Mouse (Mus musculus) stomach, embryonic 16.5 days (tissue): ENCODE measurements around the gene Abi3bp. TPM values are rescaled to one million over a fixed set of nuclear protein-coding genes. Genes with fewer than 3 reads are reported as not detected.

Experiments used
- ATAC-seq: fragments of 200-750 bp; cut with Nextera tagmentation; 2 replicates; pipeline ENCODE4 v1.8.0; 2017; ENCODE audit warnings: moderate number of reproducible peaks, moderate TSS enrichment; ENCODE audit not compliant: insufficient read depth, low FRiP score
- H3K27ac ChIP-seq: fragments of 300-500 bp; sonication (generic); 2 replicates; pipeline ENCODE4 v1.5.1; 2014; ENCODE audit warnings: low read length
- H3K27me3 ChIP-seq: fragments of 300-500 bp; sonication (generic); 2 replicates; pipeline ENCODE4 v1.6.1; 2014; ENCODE audit warnings: low read length, control low read depth, mixed read lengths; ENCODE audit not compliant: control insufficient read depth, insufficient read depth
- H3K36me3 ChIP-seq: fragments of 300-500 bp; sonication (generic); 2 replicates; pipeline ENCODE4 v1.6.1; 2014; ENCODE audit warnings: low read length; ENCODE audit not compliant: control insufficient read depth, insufficient read depth
- H3K4me1 ChIP-seq: fragments of 300-500 bp; sonication (generic); 2 replicates; pipeline ENCODE4 v1.6.1; 2014; ENCODE audit warnings: low read length, control low read depth, mixed read lengths; ENCODE audit not compliant: control insufficient read depth, insufficient read depth
- H3K4me2 ChIP-seq: fragments of 300-500 bp; sonication (generic); 2 replicates; pipeline ENCODE4 v1.6.1; 2014; ENCODE audit warnings: low read depth, low read length, mixed read lengths
- H3K4me3 ChIP-seq: fragments of 300-500 bp; sonication (generic); replicated peaks from 2 replicates; pipeline ENCODE4 v1.5.1; 2014; ENCODE audit warnings: mild to moderate bottlenecking, low read length
- H3K9ac ChIP-seq: fragments of 300-500 bp; sonication (generic); 2 replicates; pipeline ENCODE4 v1.6.1; 2014; ENCODE audit warnings: low read length
- H3K9me3 ChIP-seq: fragments of 300-500 bp; sonication (generic); replicated peaks from 2 replicates; pipeline ENCODE4 v1.6.1; 2016; ENCODE audit warnings: low read length, control low read depth; ENCODE audit not compliant: control insufficient read depth
- WGBS: fragments of 180-500 bp; shearing (Covaris S2); extraction: QIAGEN DNeasy Blood & Tissue Kit; methylation state at CpG from one replicate; pipeline ENCODE4 v1.1.7; 2014; 5-methylcytosine and 5-hydroxymethylcytosine counted together
- polyA plus RNA-seq: library from polyadenylated mRNA; unstranded; fragments of >200 nt; fragmentation: Nextera tagmentation; extraction: Ambion mirVana; gene quantifications from 2 replicates; pipeline ENCODE4 v1.2.1, GENCODE M21; 2015

Gene Abi3bp
- polyA plus RNA-seq, 1 experiment from 2014 or later, result 37.7 TPM

DNA sequence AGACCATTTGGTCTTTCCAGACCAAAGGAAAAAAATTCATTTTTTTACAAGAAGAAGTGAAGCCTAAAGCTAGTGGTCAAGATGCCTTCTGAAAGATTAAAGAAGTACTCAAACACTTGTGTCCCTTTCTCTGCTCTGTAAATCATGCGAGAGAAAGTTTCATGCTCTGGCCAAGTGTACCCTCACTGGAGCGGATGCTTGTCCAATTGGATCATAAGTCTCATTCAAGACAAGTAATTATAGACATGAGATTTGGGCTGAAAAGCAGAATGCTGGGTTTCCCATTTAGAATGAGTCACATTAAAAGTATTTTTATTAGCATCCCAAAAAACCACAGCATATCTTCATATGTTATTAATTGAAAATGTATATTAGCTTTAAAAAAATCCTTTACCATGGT is 4.5 kb upstream of the Abi3bp start:
- no peak for ATAC-seq
- no peaks in the 10 kb centered on the region for H3K9me3 ChIP-seq
- WGBS, result 85% methylated on average over 2 of the region's 2 CpGs

DNA sequence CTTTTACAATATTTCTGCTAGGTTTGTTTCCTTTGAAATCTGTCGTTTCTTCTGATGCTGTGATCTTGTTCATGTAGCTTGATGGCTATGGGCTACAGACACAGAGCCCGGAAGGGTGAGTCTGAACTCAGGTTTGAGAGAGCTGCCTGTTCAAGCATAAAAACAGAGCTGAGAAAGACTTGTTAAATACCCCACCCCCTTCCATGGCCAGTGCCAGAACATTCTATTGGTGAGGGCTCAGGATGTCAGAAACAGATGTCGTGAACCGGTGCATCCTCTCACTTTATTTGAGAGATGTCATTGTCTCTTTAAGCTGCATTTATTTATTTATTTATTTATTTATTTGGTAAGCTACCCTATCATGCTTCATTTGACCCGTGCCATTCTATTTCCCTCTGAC is 2.0 kb upstream of the Abi3bp start:
- no peaks in the 10 kb centered on the region for H3K9me3 ChIP-seq
- no peaks in the 10 kb centered on the region for H3K27me3 ChIP-seq
- no peak overlapping the region for H3K4me3 ChIP-seq
- H3K4me2 ChIP-seq, result no peak overlapping the region
- no peak for ATAC-seq
- no peak overlapping the region for H3K9ac ChIP-seq
- H3K4me1 ChIP-seq, result no peaks in the 10 kb centered on the region
- H3K27ac ChIP-seq, result no peak overlapping the region
- 77% methylated on average over 5 of the region's 5 CpGs for WGBS
- no peaks in the 10 kb centered on the region for H3K36me3 ChIP-seq

More for the DNA sequence above, 4.5 kb upstream of the Abi3bp start:
- H3K4me3 ChIP-seq, result no peak overlapping the region
- H3K27ac ChIP-seq, result no peak overlapping the region
- no peaks in the 10 kb centered on the region for H3K27me3 ChIP-seq
- H3K9ac ChIP-seq, result no peak overlapping the region
- no peak overlapping the region for H3K4me2 ChIP-seq
- no peaks in the 10 kb centered on the region for H3K36me3 ChIP-seq
- H3K4me1 ChIP-seq, result no peaks in the 10 kb centered on the region

DNA sequence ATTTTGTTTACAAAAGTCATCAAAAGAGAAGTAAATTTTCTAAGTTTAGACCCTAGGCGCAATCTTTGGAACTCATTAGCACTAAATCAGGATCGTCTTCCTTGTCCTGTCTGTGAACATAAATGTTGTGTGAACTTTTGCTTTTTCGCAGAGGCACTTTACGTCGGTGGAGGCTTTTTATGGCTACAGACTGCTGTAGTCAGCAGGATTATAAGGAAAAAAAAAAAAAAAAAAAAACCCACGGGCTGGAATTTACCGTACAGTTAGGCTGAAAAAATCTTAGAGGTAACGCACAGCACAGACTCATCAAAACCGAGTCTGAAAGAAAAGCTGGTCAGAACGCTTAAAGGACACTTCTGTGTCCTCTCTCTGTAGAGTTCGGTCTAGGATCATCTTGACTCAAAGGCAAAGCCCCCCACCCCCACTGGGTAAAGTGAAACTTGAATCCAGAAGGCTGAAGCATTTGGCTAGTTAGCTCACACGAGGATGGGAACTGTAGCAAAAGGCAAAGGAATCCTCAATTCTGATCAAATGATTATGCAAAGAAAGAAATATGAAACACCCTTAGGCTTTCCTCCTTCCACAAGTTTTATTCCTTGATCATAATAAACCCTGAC is 1.0 kb downstream of the Abi3bp start:
- no peaks in the 10 kb centered on the region for H3K27me3 ChIP-seq
- H3K27ac ChIP-seq, result peak overlapping the region; percentile 75
- 13% methylated on average over 12 of the region's 12 CpGs for WGBS
- H3K4me3 ChIP-seq, result peak overlapping the region; percentile 43
- no peaks in the 10 kb centered on the region for H3K36me3 ChIP-seq
- H3K4me1 ChIP-seq, result no peaks in the 10 kb centered on the region
- H3K9me3 ChIP-seq, result no peaks in the 10 kb centered on the region
- H3K9ac ChIP-seq, result peak overlapping the region; percentile 67
- peak overlapping the region; percentile 47 for H3K4me2 ChIP-seq
- peak; percentile 42; the same call in 1 of the 2 replicates for ATAC-seq

DNA sequence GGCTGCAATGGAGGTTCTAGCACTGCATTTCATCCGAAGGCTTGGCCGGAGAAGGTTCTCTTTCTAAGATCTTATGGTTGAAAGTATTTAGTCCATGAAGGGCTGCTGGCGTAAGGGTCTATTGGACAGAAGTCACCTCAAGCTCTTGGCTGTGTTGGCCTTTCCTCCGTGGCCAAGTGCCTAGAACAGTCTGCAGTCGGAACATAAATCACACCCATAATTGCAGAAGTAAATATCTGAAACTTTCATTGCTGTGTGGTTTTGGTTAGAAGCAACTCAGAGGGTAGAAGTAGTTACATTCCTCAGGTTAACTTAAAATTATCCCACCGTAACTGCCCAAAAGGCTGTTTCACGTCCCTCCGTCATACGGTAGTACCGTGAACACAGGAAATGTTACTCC is 5.8 kb downstream of the Abi3bp start:
- 85% methylated on average over 10 of the region's 10 CpGs for WGBS
- no peak for ATAC-seq
- Histone ChIP-seq H3K4me3 (no peak overlapping the region), H3K36me3 (no peaks in the 10 kb centered on the region), H3K27ac (no peak overlapping the region), H3K9ac (no peak overlapping the region), H3K4me2 (no peak overlapping the region), H3K9me3 (no peaks in the 10 kb centered on the region), H3K27me3 (no peaks in the 10 kb centered on the region), H3K4me1 (peaks cover 6% of the 10 kb centered on the region; the same call in 1 of the 2 replicates)

DNA sequence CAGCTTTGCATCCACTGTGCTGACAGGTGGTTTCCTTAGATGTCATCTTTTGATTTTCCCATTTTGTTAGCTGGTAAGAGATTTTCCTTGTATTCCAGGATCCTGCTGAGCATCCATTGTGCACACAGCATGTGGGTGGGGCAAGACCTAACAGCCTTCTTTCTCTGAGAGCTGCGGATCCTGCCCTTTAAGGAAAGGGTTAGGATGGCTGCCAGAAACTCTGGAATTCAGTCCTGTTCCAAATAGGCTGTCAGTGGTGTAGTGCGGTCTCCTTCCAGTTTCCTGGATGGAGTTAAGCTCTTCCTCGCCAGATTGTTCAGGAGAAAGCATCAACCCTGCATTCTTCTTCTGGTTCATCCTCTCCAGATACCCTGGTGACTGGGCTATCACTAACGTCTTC is 8.8 kb downstream of the Abi3bp start:
- WGBS, result 32% methylated on average over 4 of the region's 4 CpGs
- Histone ChIP-seq H3K9ac (no peak overlapping the region), H3K27me3 (no peaks in the 10 kb centered on the region), H3K4me2 (no peak overlapping the region), H3K36me3 (no peaks in the 10 kb centered on the region), H3K4me1 (peaks cover 6% of the 10 kb centered on the region; the same call in 1 of the 2 replicates), H3K27ac (peak overlapping the region; percentile 44; the same call in 1 of the 2 replicates), H3K4me3 (no peak overlapping the region), H3K9me3 (no peaks in the 10 kb centered on the region)
- ATAC-seq, result peak; percentile 83

DNA sequence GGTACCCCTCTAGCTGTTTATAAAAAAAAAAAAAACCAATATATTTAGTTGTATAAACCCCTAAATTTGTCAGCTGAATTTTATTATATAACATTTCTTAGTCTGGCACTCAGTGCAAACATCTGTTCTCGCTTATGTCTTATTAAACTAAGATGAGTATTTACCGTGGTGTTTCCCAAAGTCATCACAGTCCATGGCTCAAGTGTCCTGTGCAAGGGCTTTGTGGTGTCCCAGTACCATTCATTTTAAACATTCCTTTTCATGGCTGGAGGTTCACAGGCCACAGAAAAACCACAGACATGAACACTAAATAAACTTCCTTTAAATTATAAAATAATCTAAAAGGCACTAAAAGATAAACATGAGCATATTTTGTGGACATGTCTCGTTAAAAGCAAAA is 13.2 kb downstream of the Abi3bp start:
- H3K4me2 ChIP-seq, result no peak overlapping the region
- 64% methylated on average over 3 of the region's 3 CpGs for WGBS
- ATAC-seq, result no peak
- no peak overlapping the region for H3K27ac ChIP-seq
- no peaks in the 10 kb centered on the region for H3K9me3 ChIP-seq
- no peaks in the 10 kb centered on the region for H3K36me3 ChIP-seq
- no peak overlapping the region for H3K9ac ChIP-seq
- H3K4me3 ChIP-seq, result no peak overlapping the region
- H3K4me1 ChIP-seq, result peaks cover 6% of the 10 kb centered on the region; the same call in 1 of the 2 replicates
- no peaks in the 10 kb centered on the region for H3K27me3 ChIP-seq

DNA sequence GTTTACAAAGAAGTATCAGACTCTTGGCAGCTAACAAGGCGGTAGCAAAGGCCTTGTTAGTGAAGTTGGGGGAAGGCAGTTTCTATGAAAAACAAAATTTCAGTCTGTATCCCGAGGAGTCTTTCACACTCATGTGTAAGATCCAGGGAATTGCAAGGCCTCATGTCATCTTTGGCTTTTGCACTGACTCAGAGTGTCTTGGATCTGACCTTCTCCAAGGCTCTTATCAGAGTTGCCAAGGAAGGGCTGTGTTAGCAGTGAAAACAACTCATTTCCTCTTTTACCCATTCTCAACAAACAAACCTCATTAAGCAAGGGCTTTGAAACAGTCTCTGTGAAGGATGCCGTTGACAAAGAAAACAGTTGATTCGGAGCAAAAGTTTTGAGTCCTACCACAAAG is 17.6 kb downstream of the Abi3bp start:
- Histone ChIP-seq H3K36me3 (no peaks in the 10 kb centered on the region), H3K27ac (no peak overlapping the region), H3K27me3 (no peaks in the 10 kb centered on the region), H3K4me2 (no peak overlapping the region), H3K9ac (no peak overlapping the region), H3K4me1 (no peaks in the 10 kb centered on the region), H3K4me3 (no peak overlapping the region), H3K9me3 (no peaks in the 10 kb centered on the region)
- no peak for ATAC-seq
- 75% methylated on average over 4 of the region's 4 CpGs for WGBS

DNA sequence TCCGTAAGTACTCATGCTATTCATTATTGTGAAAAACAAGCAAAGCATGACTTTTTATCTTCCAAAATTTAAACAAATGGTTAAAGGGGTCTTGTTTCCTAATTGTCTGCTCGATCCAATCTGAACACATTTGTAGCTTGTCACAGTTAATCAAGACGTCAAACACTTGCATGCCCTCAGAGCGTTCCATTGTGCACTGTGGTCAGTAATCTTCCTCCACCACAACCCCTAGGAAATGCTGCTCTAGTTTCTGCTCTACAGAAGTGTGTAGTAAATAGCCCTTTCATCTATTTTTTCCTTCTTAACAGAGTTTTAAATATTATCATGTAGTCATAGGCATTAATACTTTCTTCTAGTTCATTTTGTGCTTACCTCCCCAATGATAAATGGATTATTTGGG is 19.1 kb downstream of the Abi3bp start:
- no peak overlapping the region for H3K9ac ChIP-seq
- no peak for ATAC-seq
- H3K27ac ChIP-seq, result no peak overlapping the region
- no peaks in the 10 kb centered on the region for H3K9me3 ChIP-seq
- H3K4me2 ChIP-seq, result no peak overlapping the region
- no peak overlapping the region for H3K4me3 ChIP-seq
- H3K4me1 ChIP-seq, result peaks cover 6% of the 10 kb centered on the region; the same call in 1 of the 2 replicates
- no peaks in the 10 kb centered on the region for H3K27me3 ChIP-seq
- WGBS, result 49% methylated on average over 4 of the region's 4 CpGs
- no peaks in the 10 kb centered on the region for H3K36me3 ChIP-seq

DNA sequence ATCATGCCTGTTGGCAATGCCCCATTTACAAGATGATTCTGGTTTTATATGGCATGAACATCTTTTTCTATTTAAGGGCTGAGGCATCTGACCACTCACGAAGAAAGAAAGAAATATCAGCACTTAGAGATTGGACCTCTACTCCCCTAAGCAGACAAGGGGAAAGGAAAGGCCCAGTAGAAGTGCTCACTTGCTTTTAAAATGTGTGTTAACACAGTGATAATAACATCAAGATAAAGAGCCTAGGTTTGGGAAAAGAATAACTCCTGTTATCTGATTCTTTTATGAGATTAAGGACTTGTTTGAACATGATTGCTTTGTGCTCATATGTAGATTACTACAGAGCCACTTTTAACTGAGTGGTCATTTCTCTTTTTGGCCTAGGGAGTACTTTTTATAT is 21.0 kb downstream of the Abi3bp start:
- no peaks in the 10 kb centered on the region for H3K9me3 ChIP-seq
- H3K9ac ChIP-seq, result no peak overlapping the region
- H3K4me2 ChIP-seq, result no peak overlapping the region
- 41% methylated on average over 1 of the region's 1 CpGs for WGBS
- no peaks in the 10 kb centered on the region for H3K27me3 ChIP-seq
- H3K27ac ChIP-seq, result no peak overlapping the region
- H3K4me1 ChIP-seq, result peaks cover 10% of the 10 kb centered on the region; the same call in 1 of the 2 replicates
- peak; percentile 50; the same call in 1 of the 2 replicates for ATAC-seq
- H3K4me3 ChIP-seq, result no peak overlapping the region
- H3K36me3 ChIP-seq, result no peaks in the 10 kb centered on the region
